Mouse (Mus musculus) hindbrain, embryonic 11.5 days (tissue): Measurements from ENCODE around the gene Platr17. TPM values are rescaled to one million over a fixed set of nuclear protein-coding genes. Genes with fewer than 3 reads are reported as not detected.
A peak's percentile ranks its signal among the peaks of the same experiment; 100 is the strongest.

Experiments
- ATAC-seq: fragments of 200-750 bp; cut with Nextera tagmentation; 2 replicates; pipeline ENCODE4 v1.8.0; 2017; ENCODE audit warnings: mild to moderate bottlenecking, moderate TSS enrichment, moderate library complexity; ENCODE audit not compliant: low FRiP score
- DNase-seq: peaks from one replicate; pipeline ENCODE4 v3.0.0-alpha.2; 2015; ENCODE audit warnings: low spot score
- H3K27ac ChIP-seq: fragments of 300-500 bp; sonication (generic); 2 replicates; pipeline ENCODE4 v1.5.1; 2014; ENCODE audit warnings: mild to moderate bottlenecking, low read depth, low read length
- H3K27me3 ChIP-seq: fragments of 300-500 bp; sonication (generic); 2 replicates; pipeline ENCODE4 v1.6.1; 2014; ENCODE audit warnings: mild to moderate bottlenecking, low read length, moderate library complexity, mixed read lengths; ENCODE audit not compliant: control insufficient read depth, insufficient read depth
- H3K36me3 ChIP-seq: fragments of 300-500 bp; sonication (generic); 2 replicates; pipeline ENCODE4 v1.6.1; 2014; ENCODE audit warnings: mild to moderate bottlenecking, low read length, moderate library complexity, mixed read lengths; ENCODE audit not compliant: control insufficient read depth, insufficient read depth
- H3K4me1 ChIP-seq: fragments of 300-500 bp; sonication (generic); replicated peaks from 2 replicates; pipeline ENCODE4 v1.6.1; 2014; ENCODE audit warnings: low read length, mixed read lengths; ENCODE audit not compliant: control insufficient read depth, insufficient read depth
- H3K4me2 ChIP-seq: fragments of 300-500 bp; sonication (generic); replicated peaks from 2 replicates; pipeline ENCODE4 v1.6.1; 2014; ENCODE audit warnings: mild to moderate bottlenecking, low read depth, low read length
- H3K4me3 ChIP-seq: fragments of 300-500 bp; sonication (generic); 2 replicates; pipeline ENCODE4 v1.5.1; 2014; ENCODE audit warnings: low read depth, low read length
- H3K9ac ChIP-seq: fragments of 300-500 bp; sonication (generic); 2 replicates; pipeline ENCODE4 v1.6.1; 2014; ENCODE audit warnings: low read depth, low read length
- H3K9me3 ChIP-seq: fragments of 300-500 bp; sonication (generic); 2 replicates; pipeline ENCODE4 v1.6.1; 2016; ENCODE audit warnings: low read length; ENCODE audit not compliant: control insufficient read depth
- WGBS: fragments of 180-500 bp; shearing (Covaris S2); extraction: QIAGEN DNeasy Blood & Tissue Kit; methylation state at CpG from one replicate; pipeline ENCODE4 v1.1.7; 2014; 5-methylcytosine and 5-hydroxymethylcytosine counted together
- polyA plus RNA-seq: library from polyadenylated mRNA; unstranded; fragments of >200 nt; fragmentation: Nextera tagmentation; extraction: Ambion mirVana; gene quantifications from 2 replicates; pipeline ENCODE4 v1.2.1, GENCODE M21; 2014

The Platr17 gene
- polyA plus RNA-seq, 1 experiment from 2014 or later = 0.86 TPM

GRCm38 (mm10) chr17:33952879-33953278, 47.9 kb downstream of the Platr17 start:
- Histone ChIP-seq H3K9ac (no peak overlapping the region), H3K9me3 (no peaks in the 10 kb centered on the region), H3K36me3 (peaks cover 4% of the 10 kb centered on the region; the same call in 1 of the 2 replicates), H3K4me3 (0 out of 2 replicates have a peak overlapping the region, but pooled peaks have one; percentile 8), H3K4me1 (peaks cover 19% of the 10 kb centered on the region), H3K27me3 (no peaks in the 10 kb centered on the region), H3K4me2 (0 out of 2 replicates have a peak overlapping the region, but pooled peaks have one; percentile 7), H3K27ac (no peak overlapping the region)
- DNase-seq = no peak
- WGBS = 84% methylated on average over 4 of the region's 4 CpGs
- no peak for ATAC-seq

- 96% methylated on average over 3 of the region's 3 CpGs for WGBS
- DNase-seq = no peak
- Histone ChIP-seq H3K27ac (no peak overlapping the region), H3K9ac (no peak overlapping the region), H3K36me3 (peaks cover 4% of the 10 kb centered on the region; the same call in 1 of the 2 replicates), H3K27me3 (no peaks in the 10 kb centered on the region), H3K9me3 (no peaks in the 10 kb centered on the region), H3K4me2 (no peak overlapping the region; the same call in 1 of the 2 replicates), H3K4me3 (0 out of 2 replicates have a peak overlapping the region, but pooled peaks have one; percentile 8), H3K4me1 (peaks cover 19% of the 10 kb centered on the region)
- ATAC-seq = no peak
Observed at GRCm38 (mm10) chr17:33953310-33953709, 48.4 kb downstream of the Platr17 start.

- DNase-seq (no peak), ATAC-seq (no peak)
- Histone ChIP-seq H3K9ac (peak overlapping the region; percentile 96), H3K4me2 (peak overlapping the region; percentile 96), H3K9me3 (no peaks in the 10 kb centered on the region), H3K27ac (no peak overlapping the region), H3K36me3 (peaks cover 4% of the 10 kb centered on the region; the same call in 1 of the 2 replicates), H3K27me3 (no peaks in the 10 kb centered on the region), H3K4me3 (peak overlapping the region; percentile 97), H3K4me1 (peaks cover 19% of the 10 kb centered on the region)
- WGBS = 42% methylated on average over 5 of the region's 5 CpGs
Observed at GRCm38 (mm10) chr17:33953961-33954565, 49.1 kb downstream of the Platr17 start.

- H3K4me3 ChIP-seq = peak overlapping the region; percentile 97
- H3K27me3 ChIP-seq = no peaks in the 10 kb centered on the region
- DNase-seq = no peak
- H3K9ac ChIP-seq = peak overlapping the region; percentile 96
- H3K4me1 ChIP-seq = peaks cover 19% of the 10 kb centered on the region
- peak overlapping the region; percentile 96 for H3K4me2 ChIP-seq
- H3K9me3 ChIP-seq = no peaks in the 10 kb centered on the region
- H3K27ac ChIP-seq = peak overlapping the region; percentile 81
- WGBS = 3% methylated on average over 33 of the region's 33 CpGs
- peaks cover 2% of the 10 kb centered on the region; the same call in 1 of the 2 replicates for H3K36me3 ChIP-seq
- no peak for ATAC-seq
Observed at GRCm38 (mm10) chr17:33954646-33955554, 50.0 kb downstream of the Platr17 start.

- H3K4me2 ChIP-seq = peak within 1 kb of the TSS; percentile 96
- peak within 1 kb of the TSS; percentile 82 for H3K27ac ChIP-seq
- no peaks in the 10 kb centered on the region for H3K27me3 ChIP-seq
- H3K9me3 ChIP-seq = no peaks in the 10 kb centered on the region
- H3K36me3 ChIP-seq = peaks cover 2% of the 10 kb centered on the region; the same call in 1 of the 2 replicates
- peak; percentile 96 for DNase-seq
- under 1% methylated on average over 50 of the region's 50 CpGs for WGBS
- peak within 1 kb of the TSS; percentile 97 for H3K4me3 ChIP-seq
- ATAC-seq = peak; percentile 83
- peaks cover 16% of the 10 kb centered on the region for H3K4me1 ChIP-seq
- H3K9ac ChIP-seq = peak within 1 kb of the TSS; percentile 96
Observed at GRCm38 (mm10) chr17:33955555-33956214, 50.8 kb downstream of the Platr17 start, which contains the start of the genes Vps52 and Rps18. Vps52 (plus strand) TSS chr17:33955812. Rps18 (minus strand) TSS chr17:33956001.

Other genes starting within 250 kb of the Platr17 start
- 506 and 558 TPM in 2 replicates for gene Hnrnpm, start 218.3 kb upstream of the Platr17 start, polyA plus RNA-seq
- gene March2, start 186.5 kb upstream of the Platr17 start, polyA plus RNA-seq = 40.2 and 45.4 TPM in 2 replicates
- gene Rab11b, start 144.6 kb upstream of the Platr17 start, polyA plus RNA-seq = 334 and 359 TPM in 2 replicates
- 22.0 and 22.5 TPM in 2 replicates for gene Angptl4, start 123.3 kb upstream of the Platr17 start, polyA plus RNA-seq
- gene Kank3, start 94.6 kb upstream of the Platr17 start, polyA plus RNA-seq = 22.7 and 30.1 TPM in 2 replicates
- gene Rps28, start 80.6 kb upstream of the Platr17 start, polyA plus RNA-seq = 706 and 742 TPM in 2 replicates
- 445 and 467 TPM in 2 replicates for gene Ndufa7, start 80.6 kb upstream of the Platr17 start, polyA plus RNA-seq
- gene Cd320, start 62.0 kb upstream of the Platr17 start, polyA plus RNA-seq = 73.7 and 76.1 TPM in 2 replicates
- not detected in 2 replicates for gene Gm7029, start 31.3 kb upstream of the Platr17 start, polyA plus RNA-seq
- gene Kifc1, start 14.5 kb upstream of the Platr17 start, polyA plus RNA-seq = 5.3 and 9.9 TPM in 2 replicates
- gene Daxx, start 4.3 kb downstream of the Platr17 start, polyA plus RNA-seq = 47.0 and 60.0 TPM in 2 replicates
- 14.5 and 16.6 TPM in 2 replicates for gene Tapbp, start 10.8 kb downstream of the Platr17 start, polyA plus RNA-seq
- 8.1 and 9.3 TPM in 2 replicates for gene Zbtb22, start 10.8 kb downstream of the Platr17 start, polyA plus RNA-seq
- gene Rgl2, start 24.4 kb downstream of the Platr17 start, polyA plus RNA-seq = 32.5 and 32.9 TPM in 2 replicates
- 201 and 205 TPM in 2 replicates for gene Pfdn6, start 35.2 kb downstream of the Platr17 start, polyA plus RNA-seq
- gene Wdr46, start 35.5 kb downstream of the Platr17 start, polyA plus RNA-seq = 26.8 and 29.4 TPM in 2 replicates
- gene B3galt4, start 46.4 kb downstream of the Platr17 start, polyA plus RNA-seq = 4.8 and 5.3 TPM in 2 replicates
- 38.2 and 39.4 TPM in 2 replicates for gene Vps52, start 50.7 kb downstream of the Platr17 start, polyA plus RNA-seq
- gene Rps18, start 50.9 kb downstream of the Platr17 start, polyA plus RNA-seq = 1,221 and 1,241 TPM in 2 replicates
- gene H2-K1, start 95.2 kb downstream of the Platr17 start, polyA plus RNA-seq = 18.7 and 19.4 TPM in 2 replicates
- 5.9 and 6.3 TPM in 2 replicates for gene Ring1, start 119.5 kb downstream of the Platr17 start, polyA plus RNA-seq
- 50.5 and 54.8 TPM in 2 replicates for gene H2-Ke6, start 122.9 kb downstream of the Platr17 start, polyA plus RNA-seq
- gene Slc39a7, start 126.5 kb downstream of the Platr17 start, polyA plus RNA-seq = 75.9 and 80.3 TPM in 2 replicates
- gene Rxrb, start 126.7 kb downstream of the Platr17 start, polyA plus RNA-seq = 16.3 and 16.8 TPM in 2 replicates
- 0.91 and 1.4 TPM in 2 replicates for gene Col11a2, start 134.3 kb downstream of the Platr17 start, polyA plus RNA-seq
- 0.26 and 0.32 TPM in 2 replicates for gene H2-Oa, start 187.2 kb downstream of the Platr17 start, polyA plus RNA-seq
- 8.6 and 13.8 TPM in 2 replicates for gene H2-DMa, start 214.4 kb downstream of the Platr17 start, polyA plus RNA-seq
- 113 and 159 TPM in 2 replicates for gene Brd2, start 217.5 kb downstream of the Platr17 start, polyA plus RNA-seq
- gene H2-DMb2, start 238.2 kb downstream of the Platr17 start, polyA plus RNA-seq = not detected in 2 replicates
- gene H2-DMb1, start 247.9 kb downstream of the Platr17 start, polyA plus RNA-seq = 0.29 and 0.94 TPM in 2 replicates